Mouse (Mus musculus) liver, adult (tissue): ENCODE measurements around the gene Tmprss6.

Experiments used
- GATA4 ChIP-seq: IDR thresholded peaks from 2 replicates; pipeline ENCODE4 v1.6.1; 2014; ENCODE audit warnings: mild to moderate bottlenecking, low read length; ENCODE audit not compliant: insufficient replicate concordance

Gene Tmprss6

GRCm38 (mm10) chr15:78468379-78468937 is at the start of gene Tmprss6:
TSS of gene Tmprss6 (minus strand) at chr15:78468634.
- no peak for TF ChIP-seq GATA4

- no peak for TF ChIP-seq GATA4
Observed at GRCm38 (mm10) chr15:78518221-78518620, 49.8 kb upstream of the Tmprss6 start.

DNA sequence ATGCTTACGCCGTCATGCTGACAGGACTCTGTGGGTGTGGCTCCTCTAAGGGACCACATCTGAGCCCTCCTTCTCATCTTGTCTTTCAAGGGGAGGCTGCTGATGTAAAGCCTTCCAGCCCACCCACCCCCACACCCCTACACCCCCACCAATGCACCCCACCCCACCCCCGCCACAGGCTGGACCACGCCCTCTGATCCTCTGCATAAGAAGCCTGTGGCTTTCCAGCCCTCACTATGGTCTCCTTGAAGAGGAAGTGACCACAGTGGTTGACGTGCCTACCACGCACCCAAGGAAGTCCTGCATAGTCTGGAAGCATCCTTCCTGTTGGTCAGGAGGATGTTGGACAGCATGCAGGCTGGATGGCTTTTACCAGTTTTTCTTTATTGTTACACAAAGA is 47.3 kb upstream of the Tmprss6 start:
- TF ChIP-seq GATA4, result no peak

DNA sequence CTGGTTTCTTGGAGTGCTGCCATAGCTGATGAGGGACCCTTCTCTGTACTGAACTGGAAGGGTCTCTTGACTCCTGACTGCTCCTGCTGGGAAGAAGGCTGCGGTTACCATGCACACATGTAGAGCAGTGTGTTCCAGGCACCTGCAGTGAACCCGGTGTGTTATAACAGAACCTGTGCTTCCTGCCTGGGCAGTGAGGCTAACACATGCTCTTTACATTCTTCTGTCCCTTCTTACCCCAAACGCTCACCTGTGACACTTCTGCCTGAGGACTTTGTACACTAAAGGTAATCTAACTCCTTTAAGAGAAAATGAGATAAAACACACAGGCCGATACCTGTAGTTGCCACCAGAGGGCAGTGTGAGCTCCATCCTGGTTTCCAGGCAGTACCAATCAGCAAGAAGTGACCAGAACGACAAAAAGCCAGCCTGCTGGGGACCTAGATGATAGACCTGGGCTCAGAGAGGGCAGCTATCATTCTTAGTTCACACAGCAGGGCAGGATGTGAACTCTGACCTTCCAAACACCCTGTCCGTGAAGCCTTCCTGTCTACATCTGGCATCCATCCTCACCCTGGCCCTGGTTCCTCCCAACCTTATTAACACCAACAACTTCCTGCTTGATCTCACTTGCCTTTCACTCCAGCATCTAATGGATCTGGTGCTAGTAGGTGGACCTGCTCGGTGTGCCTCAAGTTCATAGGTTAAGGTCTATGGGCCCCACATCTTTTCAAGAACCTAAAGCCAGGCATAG is 46.1 kb upstream of the Tmprss6 start:
- peak; percentile 50; the same call in 1 of the 2 replicates for TF ChIP-seq GATA4

- TF ChIP-seq GATA4, result no peak
Observed at GRCm38 (mm10) chr15:78513019-78513418, 44.6 kb upstream of the Tmprss6 start.

DNA sequence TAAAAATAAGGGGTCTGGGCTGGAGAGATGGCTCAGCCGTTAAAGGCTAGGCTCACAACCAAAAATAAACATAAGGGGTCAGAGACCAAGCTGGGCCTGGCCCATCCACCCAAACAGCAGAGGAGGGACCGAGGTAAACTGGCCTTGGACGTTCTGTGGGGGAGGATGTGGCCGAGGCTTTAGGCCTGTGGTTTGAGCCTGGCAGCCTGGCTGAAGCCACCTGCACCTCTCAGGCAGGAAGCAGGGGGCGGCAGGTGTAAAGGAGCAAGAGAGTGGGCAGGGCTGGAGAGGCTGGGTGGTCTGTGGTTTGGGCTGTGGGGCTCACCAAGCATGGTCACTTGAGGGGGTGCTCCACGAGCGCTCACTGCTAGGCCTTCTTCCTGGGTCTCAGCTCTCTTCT is 43.5 kb upstream of the Tmprss6 start:
- no peak for TF ChIP-seq GATA4

DNA sequence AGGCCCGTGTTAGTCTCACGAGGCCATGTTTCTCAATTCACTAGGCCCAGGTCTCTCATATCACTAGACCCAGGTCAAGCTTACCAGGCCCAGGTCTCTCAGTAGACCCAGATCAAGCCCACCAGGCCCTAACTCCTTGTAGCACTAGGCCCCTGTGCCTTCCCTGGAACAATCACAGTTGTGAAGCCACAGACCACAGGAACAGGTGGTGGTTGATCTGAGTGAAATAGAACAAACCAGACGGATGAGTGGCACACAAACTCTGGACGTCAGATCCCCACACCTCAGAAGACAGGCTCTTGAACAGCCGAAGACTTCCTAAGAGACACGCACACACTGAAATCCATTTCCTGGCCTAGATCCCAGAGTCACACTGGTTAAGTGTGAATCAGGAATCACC is 42.3 kb upstream of the Tmprss6 start:
- no peak for TF ChIP-seq GATA4

DNA sequence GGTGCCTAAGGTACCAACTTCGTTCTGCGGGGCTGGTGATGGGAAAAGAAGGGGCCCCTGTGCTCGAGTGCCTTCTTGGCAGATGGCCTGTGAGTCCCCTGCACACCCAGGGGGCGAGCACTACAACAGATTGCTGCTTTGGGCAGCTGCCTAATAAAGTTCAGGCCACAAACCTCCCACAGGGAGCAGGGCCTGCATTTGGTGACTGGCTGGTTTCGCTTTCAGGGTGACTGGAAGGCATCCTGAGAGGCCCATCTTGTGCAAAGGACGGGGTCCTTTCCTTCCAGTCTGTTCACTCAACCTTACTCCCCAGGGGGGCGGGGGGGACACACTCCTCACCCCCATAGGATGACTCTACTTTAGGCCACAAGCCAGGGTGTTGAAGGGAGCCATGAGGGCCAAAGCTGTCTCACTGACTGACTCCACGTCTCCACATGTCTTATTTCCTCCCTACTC is 41.7 kb upstream of the Tmprss6 start:
- no peak for TF ChIP-seq GATA4

DNA sequence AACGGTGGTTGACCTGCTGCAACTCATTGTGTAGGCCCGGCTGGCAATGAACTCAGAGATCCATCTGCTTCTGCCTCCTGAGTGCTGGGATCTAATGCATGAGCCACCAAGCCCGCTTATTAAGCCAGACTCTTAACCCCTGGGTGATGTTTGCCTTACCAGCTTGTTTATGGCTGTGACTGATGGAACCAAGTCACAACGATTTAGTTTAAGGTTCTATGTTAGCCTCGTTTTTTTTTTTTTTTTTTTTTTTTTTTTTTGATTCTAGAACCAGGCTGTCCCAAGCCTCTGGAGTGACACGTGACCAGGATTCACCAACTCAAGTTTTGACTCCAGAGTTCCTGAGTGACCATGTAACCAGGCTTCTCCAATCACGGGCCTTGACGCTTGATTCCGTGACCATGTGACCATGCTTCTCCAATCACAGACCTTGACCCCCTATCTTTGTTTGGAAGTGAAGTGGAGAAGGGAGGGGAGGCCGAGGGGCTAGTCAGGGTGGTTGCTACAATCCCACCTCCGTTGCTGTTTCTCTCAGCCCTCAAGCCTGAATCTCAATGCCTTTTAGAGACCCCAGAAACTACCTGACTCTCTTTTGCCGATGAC is 41.0 kb upstream of the Tmprss6 start:
- TF ChIP-seq GATA4, result no peak

DNA sequence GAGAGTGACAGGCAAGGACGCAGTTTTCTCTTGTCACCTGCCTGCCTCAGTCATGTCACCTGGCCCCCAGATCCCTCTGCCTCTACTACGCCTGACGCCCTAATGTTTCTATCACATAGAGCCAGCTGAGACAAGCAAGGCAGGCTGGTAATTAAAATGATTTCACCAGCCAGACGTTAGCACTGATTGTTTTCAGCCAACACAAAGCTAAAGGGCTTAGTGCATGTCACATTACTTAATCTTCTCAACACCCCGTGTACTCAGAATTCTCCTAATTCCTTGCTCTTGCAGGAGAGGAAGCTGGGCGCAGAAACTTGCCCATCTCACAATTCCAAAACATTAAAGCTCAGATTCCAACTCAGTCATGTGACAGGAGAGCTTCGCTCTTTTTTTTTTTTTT is 40.0 kb upstream of the Tmprss6 start:
- no peak for TF ChIP-seq GATA4

DNA sequence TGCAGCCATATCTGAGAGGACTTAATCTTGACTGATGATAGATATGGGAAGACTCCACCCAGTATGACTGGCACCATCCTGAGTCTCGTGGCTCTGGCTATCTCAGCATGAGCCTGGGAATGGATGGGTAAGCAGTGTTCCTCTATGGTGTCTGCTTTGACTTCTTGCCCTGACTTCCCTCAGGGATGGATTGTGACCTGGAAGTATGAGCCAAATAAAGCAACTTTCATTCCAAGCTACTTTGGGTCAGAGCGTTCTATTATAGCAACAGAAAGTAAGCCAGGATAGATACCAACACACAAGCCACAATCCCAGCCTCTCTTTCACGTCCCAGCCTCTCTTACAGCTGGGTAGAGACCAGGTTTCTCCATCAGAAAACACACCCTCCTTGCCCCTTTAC is 37.1 kb upstream of the Tmprss6 start:
- TF ChIP-seq GATA4, result no peak

GRCm38 (mm10) chr15:78504816-78505215 is 36.4 kb upstream of the Tmprss6 start:
- no peak for TF ChIP-seq GATA4

DNA sequence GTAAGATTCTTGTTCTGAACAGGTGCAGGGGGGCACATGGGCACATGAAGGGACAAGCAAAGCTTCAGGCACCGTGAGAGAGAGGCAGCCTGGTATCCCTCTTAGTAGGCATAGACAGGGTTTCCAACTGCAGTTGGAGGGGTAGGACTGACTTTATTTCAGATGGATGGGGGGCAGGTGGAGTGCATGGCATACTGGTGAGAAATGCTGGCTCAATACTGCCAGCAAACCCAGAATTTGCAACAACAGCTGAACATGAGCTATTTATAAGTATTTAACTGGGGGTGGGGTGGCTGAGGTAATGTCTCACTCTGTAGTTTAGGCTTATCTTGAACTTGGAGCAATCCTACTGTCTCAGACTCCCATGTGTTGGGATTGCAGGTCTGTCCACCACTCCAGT is 35.6 kb upstream of the Tmprss6 start:
- no peak for TF ChIP-seq GATA4

DNA sequence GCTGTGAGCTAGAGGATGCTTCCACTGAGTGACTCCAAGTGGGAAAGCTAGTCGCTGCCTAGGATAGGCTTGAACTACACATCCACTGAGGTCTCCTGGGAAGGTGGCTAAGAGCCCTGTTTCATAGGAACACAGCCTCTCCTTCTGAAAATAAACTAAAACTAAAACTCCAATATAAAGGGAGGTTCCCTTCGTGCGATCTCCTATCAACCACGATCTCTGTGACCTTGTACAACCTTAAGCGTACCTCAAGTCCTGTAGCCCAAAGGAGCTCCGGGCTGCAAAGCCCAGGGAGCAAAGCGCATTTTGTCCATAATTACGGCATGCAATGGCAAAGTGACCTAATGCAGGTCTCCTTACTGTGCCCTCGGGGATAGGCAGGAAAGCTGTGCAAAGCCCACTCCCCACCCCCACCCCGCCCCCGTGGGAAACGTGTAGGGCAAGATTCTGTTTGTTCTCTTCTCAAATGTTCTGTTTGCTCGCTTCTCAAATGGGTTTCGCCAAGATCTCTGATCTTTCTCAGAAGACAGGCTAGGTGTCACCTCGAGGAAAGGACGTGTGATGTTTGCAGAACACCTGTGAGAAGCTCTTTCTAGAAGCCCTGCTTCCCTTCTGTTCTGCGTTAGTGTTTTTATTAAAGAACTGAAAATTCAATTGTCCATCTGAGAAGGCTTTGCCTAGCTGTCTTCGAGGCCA is 34.2 kb upstream of the Tmprss6 start:
- no peak for TF ChIP-seq GATA4

GRCm38 (mm10) chr15:78494968-78495406 is 26.6 kb upstream of the Tmprss6 start, which contains the start of gene Il2rb:
TSS of gene Il2rb (minus strand) at chr15:78495271.
- no peak for TF ChIP-seq GATA4
